Mouse (Mus musculus) 416B (cell line): ENCODE measurements at regions not wholly inside any gene's neighbourhood (a gene's known extent, or its start where the extent isn't known, plus 50 kb on each side); places are given as distances from the start of the nearest gene placed in this dataset.

Experiments
- DNase-seq: peaks from one replicate; pipeline ENCODE4 v3.0.0; 2011; ENCODE audit warnings: low read depth

GRCm38 (mm10) chr2:82360224-82360623, 307.2 kb downstream of the Zfp804a start:
- DNase-seq, result no peak

GRCm38 (mm10) chr2:82373152-82373551, 320.1 kb downstream of the Zfp804a start:
- no peak for DNase-seq

GRCm38 (mm10) chr2:82378476-82378875, 325.5 kb downstream of the Zfp804a start:
- no peak for DNase-seq

- no peak for DNase-seq
Observed at GRCm38 (mm10) chr2:82385123-82385522, 332.1 kb downstream of the Zfp804a start.

GRCm38 (mm10) chr2:82387744-82388143, 334.7 kb downstream of the Zfp804a start:
- peak; percentile 9 for DNase-seq

- no peak for DNase-seq
Observed at GRCm38 (mm10) chr2:82395426-82395825, 342.4 kb downstream of the Zfp804a start.

GRCm38 (mm10) chr2:82445706-82446105, 392.7 kb downstream of the Zfp804a start:
- DNase-seq, result no peak

- DNase-seq, result no peak
Observed at GRCm38 (mm10) chr2:82455743-82456142, 402.7 kb downstream of the Zfp804a start.
